Mouse (Mus musculus) small intestine, adult 2 months (tissue): Measurements from ENCODE around the gene Bcr.

Experiments
- CTCF ChIP-seq: fragments of 200-500 bp; IDR thresholded peaks from 2 replicates; pipeline ENCODE4 v1.5.1; 2012; ENCODE audit warnings: low read depth, mild to moderate bottlenecking, control low read depth, inconsistent platforms, low read length, moderate library complexity, mixed read lengths; ENCODE audit not compliant: insufficient replicate concordance, insufficient read length; ENCODE audit errors: extremely low read depth
- POLR2A ChIP-seq: fragments of 200-500 bp; IDR thresholded peaks from 2 replicates; pipeline ENCODE4 v1.6.1; 2012; ENCODE audit warnings: low read depth, mild to moderate bottlenecking, control low read depth, inconsistent platforms, low read length, moderate library complexity

DNA sequence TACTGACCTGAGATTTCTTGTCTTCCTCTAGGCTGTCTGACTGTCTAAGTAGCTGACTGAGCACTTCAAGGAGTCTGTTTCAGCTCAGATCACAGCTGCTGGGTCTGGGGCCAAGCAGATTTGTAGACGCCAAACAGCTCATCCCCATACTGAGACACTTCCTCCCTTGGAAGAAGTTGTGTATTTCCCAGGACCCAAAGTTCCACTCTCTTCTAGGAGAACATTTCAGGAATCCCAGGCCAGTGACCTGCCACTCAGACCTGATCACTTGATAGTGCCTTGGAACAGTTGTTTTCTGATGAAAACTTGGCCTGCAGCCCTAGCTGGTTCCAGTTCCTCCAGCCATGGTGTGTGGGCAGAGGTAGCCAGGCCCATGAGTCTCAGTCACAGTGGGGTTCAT is 140.3 kb downstream of the Bcr start:
- TF ChIP-seq CTCF (no peak), POLR2A (no peak)
